Mouse (Mus musculus) hindbrain, embryonic 13.5 days (tissue): ENCODE measurements around the gene Vmn1r207-ps. TPM values are rescaled to one million over a fixed set of nuclear protein-coding genes. Genes with fewer than 3 reads are reported as not detected.
"Not testable (repeated sequence)": the region's sequence is repeated elsewhere in the genome, so short reads cannot be mapped to it uniquely, and the experiment has no call there.

ENCODE experiments used
- ATAC-seq: fragments of 200-750 bp; cut with Nextera tagmentation; 2 replicates; pipeline ENCODE4 v1.8.0; 2017; ENCODE audit warnings: moderate TSS enrichment; ENCODE audit not compliant: low FRiP score
- H3K27ac ChIP-seq: fragments of 300-500 bp; sonication (generic); 2 replicates; pipeline ENCODE4 v1.5.1; 2015; ENCODE audit warnings: inconsistent platforms, mild to moderate bottlenecking, moderate library complexity
- H3K27me3 ChIP-seq: fragments of 300-500 bp; sonication (generic); 2 replicates; pipeline ENCODE4 v1.6.1; 2015; ENCODE audit warnings: mild to moderate bottlenecking, inconsistent platforms
- H3K36me3 ChIP-seq: fragments of 300-500 bp; sonication (generic); 2 replicates; pipeline ENCODE4 v1.6.1; 2015; ENCODE audit warnings: mild to moderate bottlenecking, inconsistent platforms
- H3K4me1 ChIP-seq: fragments of 300-500 bp; sonication (generic); replicated peaks from 2 replicates; pipeline ENCODE4 v1.6.1; 2015; ENCODE audit warnings: inconsistent platforms
- H3K4me2 ChIP-seq: fragments of 300-500 bp; sonication (generic); 2 replicates; pipeline ENCODE4 v1.6.1; 2015; ENCODE audit warnings: inconsistent platforms, mild to moderate bottlenecking, moderate library complexity
- H3K4me3 ChIP-seq: fragments of 300-500 bp; sonication (generic); 2 replicates; pipeline ENCODE4 v1.5.1; 2015; ENCODE audit warnings: mild to moderate bottlenecking, inconsistent platforms
- H3K9ac ChIP-seq: fragments of 300-500 bp; sonication (generic); 2 replicates; pipeline ENCODE4 v1.6.1; 2015; ENCODE audit warnings: mild to moderate bottlenecking, inconsistent platforms
- H3K9me3 ChIP-seq: fragments of 300-500 bp; sonication (generic); 2 replicates; pipeline ENCODE4 v1.6.1; 2016; ENCODE audit warnings: inconsistent platforms
- WGBS: fragments of 180-500 bp; shearing (Covaris S2); methylation state at CpG from one replicate; pipeline ENCODE4 v1.1.7; 2015; 5-methylcytosine and 5-hydroxymethylcytosine counted together
- polyA plus RNA-seq: library from polyadenylated mRNA; unstranded; fragments of >200 nt; fragmentation: Nextera tagmentation; extraction: Ambion mirVana; gene quantifications from 2 replicates; pipeline ENCODE4 v1.2.1, GENCODE M21; 2015

Vmn1r207-ps gene
- polyA plus RNA-seq, result 0.04 TPM in 1 of 2 replicates, not detected in the other

DNA sequence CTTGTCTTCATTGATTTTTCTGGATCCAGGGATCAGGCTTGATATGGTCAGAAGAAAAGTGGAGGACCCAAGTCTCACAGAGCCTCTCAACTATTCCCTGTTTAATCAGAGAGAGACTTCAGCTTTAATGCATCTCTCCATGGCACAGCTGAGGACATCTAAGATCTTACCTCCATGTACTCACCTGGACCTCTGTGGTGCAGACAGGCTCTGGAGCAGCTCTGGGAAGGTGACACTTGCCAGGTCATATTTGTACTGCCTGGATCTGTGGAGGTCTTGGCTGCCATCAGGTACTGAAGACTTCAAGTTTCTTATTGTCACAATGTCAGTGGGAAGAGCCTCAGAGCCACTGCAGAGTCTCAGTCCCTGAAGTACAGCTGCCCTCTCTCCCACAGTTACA, at the start of gene Vmn1r207-ps:
TSS of gene Vmn1r207-ps (minus strand) at position 101 of the 400 bp plus-strand sequence.
- H3K9ac ChIP-seq, ATAC-seq, H3K27ac ChIP-seq, H3K4me1 ChIP-seq, H3K9me3 ChIP-seq, H3K27me3 ChIP-seq, H3K4me2 ChIP-seq, H3K4me3 ChIP-seq, H3K36me3 ChIP-seq: not testable (repeated sequence)

DNA sequence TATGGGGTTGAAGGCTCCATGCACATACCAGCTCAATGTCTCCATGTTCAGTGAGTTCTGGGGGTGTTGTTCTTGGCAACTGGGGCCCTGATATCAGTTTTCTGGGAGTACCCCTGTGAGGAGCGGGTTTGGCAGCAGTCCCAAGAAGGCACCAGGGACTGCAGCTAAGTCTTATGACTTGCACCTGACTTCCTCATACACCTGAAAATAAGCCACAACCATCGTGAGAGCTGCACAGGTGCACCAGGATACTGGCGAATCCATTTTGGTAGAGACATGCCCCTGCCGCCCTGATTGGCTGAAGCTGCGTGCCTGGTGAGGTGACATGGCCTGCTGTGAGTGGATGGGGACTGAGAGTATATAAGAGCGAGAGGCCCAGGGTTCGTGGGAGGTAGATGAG, 47.9 kb upstream of the Vmn1r207-ps start, which contains the start of gene Vmn1r208:
TSS of gene Vmn1r208 (minus strand) at position 101 of the 400 bp plus-strand sequence.
- H3K4me3 ChIP-seq, H3K27ac ChIP-seq, H3K36me3 ChIP-seq, H3K4me1 ChIP-seq, H3K9ac ChIP-seq, ATAC-seq, H3K4me2 ChIP-seq, H3K27me3 ChIP-seq, H3K9me3 ChIP-seq: not testable (repeated sequence)
- no CpG with 5 or more reads among the region's 7 CpGs for WGBS

DNA sequence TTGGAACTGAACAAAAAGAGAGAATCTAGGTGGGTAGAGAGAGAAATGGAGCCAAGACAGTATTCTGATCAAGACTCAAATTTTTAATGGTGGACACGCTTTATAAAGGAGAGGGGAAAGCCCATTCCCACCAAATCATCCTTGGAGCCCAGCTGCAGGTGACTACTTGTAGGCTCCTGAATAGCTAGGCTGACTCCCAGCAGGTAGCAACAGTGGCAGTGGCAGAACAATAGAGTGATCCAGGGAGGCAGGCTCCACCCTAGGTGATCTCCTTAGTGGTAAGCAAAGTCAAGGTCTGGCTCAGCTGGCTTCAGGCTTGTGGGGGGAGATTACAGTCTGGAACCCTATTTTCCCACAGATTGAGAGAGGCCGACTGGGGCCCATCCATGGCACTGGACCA, 42.2 kb upstream of the Vmn1r207-ps start:
- not testable (repeated sequence) for H3K27ac ChIP-seq, H3K4me3 ChIP-seq, H3K4me1 ChIP-seq, H3K27me3 ChIP-seq, H3K9me3 ChIP-seq, ATAC-seq, H3K4me2 ChIP-seq, H3K36me3 ChIP-seq, H3K9ac ChIP-seq
- WGBS, result 80% methylated on average over 2 of the region's 2 CpGs

DNA sequence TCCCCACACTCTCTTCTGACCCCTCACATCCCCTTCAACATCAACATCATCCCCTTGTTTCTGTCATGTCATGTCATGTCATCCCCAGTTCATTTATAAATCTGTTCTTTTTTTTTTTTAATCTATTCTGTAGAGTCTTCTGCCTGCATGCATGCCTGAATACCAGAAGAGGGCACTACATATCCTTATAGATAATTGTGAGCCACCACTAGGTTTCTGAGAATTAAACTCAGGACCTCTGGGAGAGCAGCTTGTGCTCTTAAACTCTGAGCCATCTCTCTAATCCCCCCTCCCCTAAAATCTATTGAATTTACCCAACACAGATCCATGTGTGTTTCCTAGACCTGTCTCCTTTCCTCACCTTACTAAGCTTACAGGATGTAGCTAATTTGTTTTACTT, 18.1 kb upstream of the Vmn1r207-ps start:
- no peaks in the 10 kb centered on the region for H3K9me3 ChIP-seq
- H3K4me3 ChIP-seq, result no peak overlapping the region
- H3K36me3 ChIP-seq, result no peaks in the 10 kb centered on the region
- no peak overlapping the region for H3K27ac ChIP-seq
- no peak overlapping the region for H3K4me2 ChIP-seq
- H3K4me1 ChIP-seq, result no peaks in the 10 kb centered on the region
- ATAC-seq, result no peak
- H3K27me3 ChIP-seq, result no peaks in the 10 kb centered on the region
- H3K9ac ChIP-seq, result no peak overlapping the region

DNA sequence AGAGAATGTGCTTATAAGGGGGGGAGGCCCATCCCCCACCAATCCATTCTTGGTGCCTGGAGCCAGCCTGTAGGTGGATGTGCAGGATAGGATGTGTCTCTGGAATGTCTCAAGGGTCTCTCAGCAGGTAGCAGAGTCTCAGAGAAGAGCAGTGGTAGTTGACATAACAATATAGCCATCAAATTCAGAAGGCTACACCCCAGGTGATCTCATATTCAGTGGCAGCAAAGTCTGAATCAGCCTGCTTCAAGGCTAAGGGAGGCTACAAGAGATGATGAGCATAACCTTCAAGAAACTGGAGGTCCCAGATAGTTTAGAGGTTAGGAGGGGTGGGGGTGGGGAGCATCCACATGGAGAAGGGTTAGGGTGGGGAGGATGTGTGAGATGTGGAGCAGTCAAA, 22.5 kb downstream of the Vmn1r207-ps start:
- ATAC-seq, result not testable (repeated sequence)

DNA sequence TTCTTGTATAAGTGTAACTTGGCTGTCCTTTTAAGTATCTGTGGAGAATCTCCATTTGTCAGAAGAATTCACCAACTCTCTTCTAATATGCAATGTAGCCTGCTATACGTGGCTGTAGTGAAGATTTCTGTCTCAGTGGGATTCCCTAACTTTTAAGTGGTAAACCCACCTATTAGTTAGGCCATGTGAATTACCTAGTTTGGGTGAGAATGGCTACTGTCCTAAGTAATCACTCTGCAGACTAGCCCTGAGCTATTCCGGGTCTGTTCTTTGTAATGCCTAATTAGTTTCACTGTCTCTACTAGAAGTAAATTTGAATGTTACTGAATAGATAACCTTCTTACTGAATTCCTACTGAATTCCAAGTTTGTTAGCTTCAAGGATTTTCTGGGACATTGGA, 26.5 kb downstream of the Vmn1r207-ps start:
- ATAC-seq, result not testable (repeated sequence)

More for the DNA sequence above, 22.5 kb downstream of the Vmn1r207-ps start:
- not testable (repeated sequence) for H3K27ac ChIP-seq, H3K4me1 ChIP-seq, H3K9ac ChIP-seq, H3K4me3 ChIP-seq, H3K27me3 ChIP-seq, H3K36me3 ChIP-seq, H3K9me3 ChIP-seq, H3K4me2 ChIP-seq

More for the DNA sequence above, 26.5 kb downstream of the Vmn1r207-ps start:
- H3K4me2 ChIP-seq, H3K4me3 ChIP-seq, H3K4me1 ChIP-seq, H3K36me3 ChIP-seq, H3K27me3 ChIP-seq, H3K9ac ChIP-seq, H3K9me3 ChIP-seq, H3K27ac ChIP-seq: not testable (repeated sequence)
- whole genome bisulfite sequencing, result 40% methylated on average over 2 of the region's 2 CpGs

Other genes with a start within 250 kb of the Vmn1r207-ps start
- gene Vmn1r202, start 224.2 kb downstream of the Vmn1r207-ps start, polyA plus RNA-seq, result not detected in 2 replicates
- gene Vmn1r203, start 211.5 kb downstream of the Vmn1r207-ps start, polyA plus RNA-seq, result not detected in 2 replicates
- not detected in 2 replicates for gene Vmn1r204, start 176.4 kb downstream of the Vmn1r207-ps start, polyA plus RNA-seq
- gene Vmn1r205, start 136.6 kb downstream of the Vmn1r207-ps start, polyA plus RNA-seq, result not detected in 2 replicates
- not detected in 2 replicates for gene Vmn1r206, start 105.4 kb downstream of the Vmn1r207-ps start, polyA plus RNA-seq
- not detected in 2 replicates for gene Vmn1r208, start 47.8 kb upstream of the Vmn1r207-ps start, polyA plus RNA-seq
- gene Vmn1r209, start 80.1 kb upstream of the Vmn1r207-ps start, polyA plus RNA-seq, result not detected in 2 replicates
- not detected in 2 replicates for gene Vmn1r210, start 101.7 kb upstream of the Vmn1r207-ps start, polyA plus RNA-seq
- gene Vmn1r211, start 127.9 kb upstream of the Vmn1r207-ps start, polyA plus RNA-seq, result not detected in 2 replicates
- not detected in 2 replicates for gene Vmn1r212, start 154.6 kb upstream of the Vmn1r207-ps start, polyA plus RNA-seq